Mouse (Mus musculus) bone marrow macrophage, adult 2 months (primary cell): ENCODE data around the gene Mvb12a.

Experiments used
- CTCF ChIP-seq: IDR thresholded peaks from 2 replicates; pipeline ENCODE4 v1.5.1; 2012; ENCODE audit warnings: low read depth, mild to moderate bottlenecking, low read length, moderate library complexity
- POLR2A ChIP-seq: IDR thresholded peaks from 2 replicates; pipeline ENCODE4 v1.6.1; 2012; ENCODE audit warnings: mild to moderate bottlenecking, low read depth, low read length, borderline replicate concordance

DNA sequence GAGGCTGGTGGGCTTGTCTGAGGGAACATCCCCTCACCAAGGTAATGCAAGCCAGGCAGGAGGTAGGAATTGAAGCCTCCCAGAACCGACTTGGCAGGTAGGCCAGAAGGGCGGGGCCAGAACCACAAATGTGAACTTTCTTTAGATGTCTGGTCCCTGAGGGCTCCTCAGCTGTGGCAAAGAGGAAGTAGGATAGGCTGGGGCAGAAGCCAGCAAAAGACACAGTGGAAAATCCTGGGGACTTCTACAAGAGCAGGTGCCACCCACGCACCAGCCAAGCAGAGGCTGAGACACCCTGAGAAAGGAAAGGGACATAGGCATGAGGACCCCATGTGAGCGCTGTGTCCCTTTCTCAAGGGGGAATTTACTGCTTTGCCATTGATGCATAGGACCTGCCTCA is 54.1 kb downstream of the Mvb12a start:
- no peak for TF ChIP-seq POLR2A
- no peak for TF ChIP-seq CTCF
